Mouse (Mus musculus) liver, embryonic 15.5 days (tissue): ENCODE results near the gene Ghr. TPM values are rescaled to one million over a fixed set of nuclear protein-coding genes. Genes with fewer than 3 reads are reported as not detected.

ENCODE experiments used
- ATAC-seq: fragments of 200-750 bp; cut with Nextera tagmentation; 2 replicates; pipeline ENCODE4 v1.8.0; 2017; ENCODE audit warnings: moderate number of reproducible peaks, mild to moderate bottlenecking, moderate library complexity; ENCODE audit not compliant: insufficient read depth
- H3K27ac ChIP-seq: fragments of 300-500 bp; sonication (generic); replicated peaks from 2 replicates; pipeline ENCODE4 v1.5.1; 2015; ENCODE audit warnings: mild to moderate bottlenecking, inconsistent platforms
- H3K27me3 ChIP-seq: fragments of 300-500 bp; sonication (generic); 2 replicates; pipeline ENCODE4 v1.6.1; 2015; ENCODE audit warnings: mild to moderate bottlenecking, inconsistent platforms
- H3K36me3 ChIP-seq: fragments of 300-500 bp; sonication (generic); replicated peaks from 2 replicates; pipeline ENCODE4 v1.6.1; 2015; ENCODE audit warnings: moderate library complexity, mild to moderate bottlenecking, inconsistent platforms
- H3K4me1 ChIP-seq: fragments of 300-500 bp; sonication (generic); replicated peaks from 2 replicates; pipeline ENCODE4 v1.6.1; 2015; ENCODE audit warnings: inconsistent platforms
- H3K4me2 ChIP-seq: fragments of 300-500 bp; sonication (generic); 2 replicates; pipeline ENCODE4 v1.6.1; 2015; ENCODE audit warnings: moderate library complexity, mild to moderate bottlenecking, inconsistent platforms
- H3K4me3 ChIP-seq: fragments of 300-500 bp; sonication (generic); replicated peaks from 2 replicates; pipeline ENCODE4 v1.5.1; 2015; ENCODE audit warnings: mild to moderate bottlenecking, inconsistent platforms
- H3K9ac ChIP-seq: fragments of 300-500 bp; sonication (generic); 2 replicates; pipeline ENCODE4 v1.6.1; 2015; ENCODE audit warnings: moderate library complexity, mild to moderate bottlenecking, inconsistent platforms
- H3K9me3 ChIP-seq: fragments of 300-500 bp; sonication (generic); replicated peaks from 2 replicates; pipeline ENCODE4 v1.6.1; 2016; ENCODE audit warnings: inconsistent platforms
- WGBS: fragments of 180-500 bp; shearing (Covaris S2); methylation state at CpG from one replicate; pipeline ENCODE4 v1.1.7; 2015; ENCODE audit warnings: mixed read lengths; ENCODE audit not compliant: insufficient replicate concordance; 5-methylcytosine and 5-hydroxymethylcytosine counted together
- polyA plus RNA-seq: library from polyadenylated mRNA; unstranded; fragments of >200 nt; fragmentation: Nextera tagmentation; extraction: Ambion mirVana; gene quantifications from 2 replicates; pipeline ENCODE4 v1.2.1, GENCODE M21; 2015

Ghr gene
- polyA plus RNA-seq, 1 experiment from 2014 or later, result 22.4 TPM

- Histone ChIP-seq H3K27me3 (no peaks in the 10 kb centered on the region), H3K4me1 (no peaks in the 10 kb centered on the region), H3K36me3 (no peaks in the 10 kb centered on the region), H3K4me2 (no peak overlapping the region), H3K27ac (no peak overlapping the region), H3K9me3 (no peaks in the 10 kb centered on the region), H3K4me3 (no peak overlapping the region), H3K9ac (no peak overlapping the region)
- ATAC-seq, result no peak
- 49% methylated on average over 6 of the region's 6 CpGs for WGBS
These were observed 201.9 kb downstream of the Ghr start for GRCm38 (mm10) chr15:3381413-3381812.

DNA sequence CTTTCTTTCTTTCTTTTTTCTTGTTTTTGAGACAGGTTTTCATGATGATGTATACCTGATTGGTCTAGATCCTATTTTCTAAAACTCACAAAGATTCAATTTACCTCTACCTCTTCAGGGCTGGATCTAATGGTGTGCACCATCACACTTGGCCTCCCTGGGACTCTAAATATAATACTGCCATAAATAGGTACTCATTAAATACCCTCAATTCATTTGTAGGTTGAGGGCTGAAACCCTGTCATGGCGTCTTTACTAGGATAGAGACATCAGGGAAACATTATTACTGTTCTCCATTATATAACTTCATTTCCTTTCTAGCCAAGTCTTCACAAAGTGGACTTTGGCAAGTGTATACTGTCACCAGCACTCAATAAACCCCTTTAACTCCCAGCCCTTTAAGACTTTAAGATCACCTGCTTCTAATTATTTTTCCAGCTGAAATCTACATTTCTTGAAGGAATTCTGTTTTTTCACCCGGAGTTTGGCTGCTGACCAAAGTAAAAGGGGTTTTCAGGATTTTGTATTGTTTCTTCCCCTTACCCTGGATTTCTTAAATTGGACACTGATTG is 214.9 kb downstream of the Ghr start:
- no peak overlapping the region for H3K4me3 ChIP-seq
- no peaks in the 10 kb centered on the region for H3K9me3 ChIP-seq
- 60% methylated on average over 2 of the region's 2 CpGs for WGBS
- no peaks in the 10 kb centered on the region for H3K36me3 ChIP-seq
- H3K9ac ChIP-seq, result no peak overlapping the region
- H3K27me3 ChIP-seq, result no peaks in the 10 kb centered on the region
- no peak for ATAC-seq
- no peaks in the 10 kb centered on the region for H3K4me1 ChIP-seq
- H3K27ac ChIP-seq, result no peak overlapping the region
- no peak overlapping the region for H3K4me2 ChIP-seq

DNA sequence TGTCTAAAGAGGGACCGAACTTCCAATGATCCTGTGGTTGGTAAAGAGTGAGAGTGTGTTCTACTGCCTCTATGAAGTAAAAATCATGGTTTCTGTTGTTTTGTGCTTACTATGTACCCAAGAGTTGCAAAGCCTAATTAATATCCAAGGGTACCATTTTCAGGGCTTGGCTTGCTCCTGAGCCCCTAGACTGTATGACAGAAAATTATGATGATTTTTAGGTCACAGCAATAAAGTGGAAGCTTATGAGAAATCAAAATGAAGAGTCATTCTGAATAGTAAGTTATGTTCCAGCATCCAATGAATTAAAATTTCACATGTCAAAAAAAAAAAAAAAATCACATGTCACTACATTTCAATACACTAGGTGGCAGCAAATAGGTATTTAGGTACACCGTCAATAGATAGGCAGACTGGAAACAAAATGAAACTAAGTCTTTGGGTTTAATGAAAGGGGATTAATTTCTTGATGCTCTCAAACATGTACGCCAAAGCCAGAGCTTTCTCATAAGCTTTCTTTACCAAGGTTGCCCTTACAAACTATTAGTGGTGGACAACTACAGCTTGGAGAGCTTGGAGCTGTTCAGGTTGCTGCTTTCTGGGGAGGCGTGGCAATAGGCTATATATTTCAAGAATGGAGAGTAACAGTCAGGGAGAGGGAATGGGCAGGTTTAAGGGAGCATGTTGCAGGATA is 227.1 kb downstream of the Ghr start:
- H3K27me3 ChIP-seq, result no peaks in the 10 kb centered on the region
- H3K9me3 ChIP-seq, result no peaks in the 10 kb centered on the region
- 40% methylated on average over 4 of the region's 4 CpGs for WGBS
- no peak overlapping the region for H3K27ac ChIP-seq
- no peak overlapping the region for H3K9ac ChIP-seq
- no peak overlapping the region for H3K4me3 ChIP-seq
- H3K4me2 ChIP-seq, result peak overlapping the region; percentile 20; the same call in 1 of the 2 replicates
- no peaks in the 10 kb centered on the region for H3K36me3 ChIP-seq
- ATAC-seq, result no peak
- no peaks in the 10 kb centered on the region for H3K4me1 ChIP-seq

- ATAC-seq, result no peak
- Histone ChIP-seq H3K4me2 (no peak overlapping the region), H3K9me3 (no peaks in the 10 kb centered on the region), H3K36me3 (no peaks in the 10 kb centered on the region), H3K9ac (no peak overlapping the region), H3K4me1 (no peaks in the 10 kb centered on the region), H3K27ac (no peak overlapping the region), H3K4me3 (no peak overlapping the region), H3K27me3 (no peaks in the 10 kb centered on the region)
- WGBS, result 41% methylated on average over 2 of the region's 2 CpGs
These were observed 229.6 kb downstream of the Ghr start for GRCm38 (mm10) chr15:3353696-3354095.

DNA sequence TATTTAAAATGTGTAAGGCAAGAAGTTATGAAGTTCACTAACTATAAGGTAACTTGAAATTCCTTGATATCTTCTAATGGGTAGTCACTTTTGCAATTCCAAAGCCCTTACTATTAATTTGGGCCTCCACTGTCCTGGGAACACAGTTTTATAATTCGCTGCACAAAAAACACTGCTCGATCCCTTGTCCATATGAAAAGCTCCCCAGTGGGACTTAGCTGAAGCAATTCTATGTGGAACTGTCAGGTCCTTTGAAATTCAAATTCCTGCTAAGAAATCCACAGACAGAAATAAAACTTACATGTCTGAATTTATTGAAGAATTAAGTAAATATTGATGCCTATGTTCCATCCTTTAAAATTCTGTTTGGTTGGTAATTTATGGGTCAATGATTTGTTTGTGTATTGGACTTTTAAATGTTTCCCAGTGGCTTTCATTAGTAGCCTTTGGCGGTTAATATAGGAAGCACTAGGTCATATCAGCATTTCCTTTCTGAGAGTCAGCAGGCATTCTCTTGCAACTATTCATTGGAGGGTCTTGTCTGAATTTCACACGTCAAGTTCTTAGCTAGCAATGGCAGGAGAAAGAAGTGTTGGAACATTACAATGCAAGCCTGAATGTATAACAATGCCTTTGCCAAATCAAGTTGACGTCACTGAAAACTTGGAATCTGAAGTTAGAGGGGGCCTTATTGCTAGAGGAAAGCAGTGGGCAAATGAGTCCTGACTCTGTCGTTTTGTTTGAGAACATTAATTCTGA is 233.8 kb downstream of the Ghr start:
- Histone ChIP-seq H3K27ac (no peak overlapping the region), H3K27me3 (no peaks in the 10 kb centered on the region), H3K4me1 (no peaks in the 10 kb centered on the region), H3K4me3 (no peak overlapping the region), H3K9ac (no peak overlapping the region), H3K36me3 (no peaks in the 10 kb centered on the region), H3K4me2 (no peak overlapping the region), H3K9me3 (no peaks in the 10 kb centered on the region)
- ATAC-seq, result no peak
- WGBS, result 41% methylated on average over 6 of the region's 6 CpGs

DNA sequence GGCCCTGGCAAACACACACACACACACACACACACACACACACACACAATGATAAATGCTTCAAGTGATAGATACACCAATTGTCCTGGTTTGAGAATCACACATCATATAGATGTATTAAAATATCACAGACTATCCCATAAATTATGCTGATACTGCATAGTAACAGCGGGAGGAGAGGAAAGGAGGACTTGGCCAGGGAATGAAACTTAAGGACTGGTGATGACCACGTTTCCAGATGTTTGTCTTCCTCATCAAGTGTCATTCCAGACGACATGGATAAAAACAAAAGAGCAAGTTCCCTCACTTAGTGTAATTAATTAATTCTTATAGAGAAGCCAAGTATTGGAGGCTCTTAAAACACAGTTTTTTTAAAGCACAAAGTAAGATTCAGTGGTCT is 236.6 kb downstream of the Ghr start:
- no peak overlapping the region for H3K27ac ChIP-seq
- H3K4me3 ChIP-seq, result no peak overlapping the region
- no peaks in the 10 kb centered on the region for H3K27me3 ChIP-seq
- no peak overlapping the region for H3K4me2 ChIP-seq
- H3K9ac ChIP-seq, result no peak overlapping the region
- no peaks in the 10 kb centered on the region for H3K36me3 ChIP-seq
- H3K9me3 ChIP-seq, result no peaks in the 10 kb centered on the region
- 57% methylated on average over 3 of the region's 3 CpGs for WGBS
- no peaks in the 10 kb centered on the region for H3K4me1 ChIP-seq
- ATAC-seq, result no peak

GRCm38 (mm10) chr15:3344555-3344954 is 238.7 kb downstream of the Ghr start:
- WGBS, result 79% methylated on average over 4 of the region's 4 CpGs
- no peaks in the 10 kb centered on the region for H3K36me3 ChIP-seq
- H3K4me2 ChIP-seq, result no peak overlapping the region
- no peak overlapping the region for H3K4me3 ChIP-seq
- no peak overlapping the region for H3K27ac ChIP-seq
- ATAC-seq, result no peak
- H3K9ac ChIP-seq, result no peak overlapping the region
- H3K9me3 ChIP-seq, result no peaks in the 10 kb centered on the region
- no peaks in the 10 kb centered on the region for H3K27me3 ChIP-seq
- H3K4me1 ChIP-seq, result no peaks in the 10 kb centered on the region

DNA sequence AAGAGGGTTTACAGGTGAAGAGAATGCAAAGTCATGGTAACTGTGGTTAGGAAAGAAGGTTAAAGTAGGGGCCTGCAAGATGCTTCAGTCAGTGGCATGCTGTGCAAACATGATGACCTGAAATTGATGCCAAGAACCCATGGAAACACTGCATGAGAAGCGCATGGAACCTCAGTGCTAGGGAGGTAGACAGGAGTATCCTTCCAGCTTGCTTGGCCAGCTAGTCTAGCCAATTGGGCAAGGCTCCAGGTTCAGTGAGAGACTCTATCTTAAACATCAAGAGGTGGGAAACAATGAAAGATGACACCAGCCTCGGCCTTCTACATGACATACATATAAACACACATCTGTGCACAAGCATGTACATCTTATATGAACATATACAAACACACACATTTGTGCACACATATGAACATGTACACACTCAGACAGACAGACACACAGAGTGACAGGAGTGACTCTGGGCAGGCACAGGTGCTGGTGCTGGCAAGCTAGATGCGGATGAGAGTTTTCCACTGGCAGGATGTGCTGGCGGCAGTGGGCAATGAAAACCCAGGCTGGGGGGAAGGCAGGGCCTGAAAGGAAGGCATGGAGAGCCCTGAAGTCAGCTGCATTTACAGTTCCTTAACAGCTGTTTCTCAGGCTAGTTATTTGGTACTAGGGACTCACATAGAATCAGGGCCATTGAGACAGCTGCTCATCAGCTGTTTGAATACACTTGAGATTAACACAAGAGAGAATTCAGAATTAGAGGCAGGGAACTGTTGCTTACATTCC is 241.3 kb downstream of the Ghr start:
- H3K27me3 ChIP-seq, result no peaks in the 10 kb centered on the region
- no peak overlapping the region for H3K27ac ChIP-seq
- WGBS, result 64% methylated on average over 4 of the region's 4 CpGs
- no peak overlapping the region for H3K4me3 ChIP-seq
- no peaks in the 10 kb centered on the region for H3K4me1 ChIP-seq
- no peaks in the 10 kb centered on the region for H3K9me3 ChIP-seq
- no peak for ATAC-seq
- H3K36me3 ChIP-seq, result peaks cover 11% of the 10 kb centered on the region
- no peak overlapping the region for H3K9ac ChIP-seq
- H3K4me2 ChIP-seq, result no peak overlapping the region

DNA sequence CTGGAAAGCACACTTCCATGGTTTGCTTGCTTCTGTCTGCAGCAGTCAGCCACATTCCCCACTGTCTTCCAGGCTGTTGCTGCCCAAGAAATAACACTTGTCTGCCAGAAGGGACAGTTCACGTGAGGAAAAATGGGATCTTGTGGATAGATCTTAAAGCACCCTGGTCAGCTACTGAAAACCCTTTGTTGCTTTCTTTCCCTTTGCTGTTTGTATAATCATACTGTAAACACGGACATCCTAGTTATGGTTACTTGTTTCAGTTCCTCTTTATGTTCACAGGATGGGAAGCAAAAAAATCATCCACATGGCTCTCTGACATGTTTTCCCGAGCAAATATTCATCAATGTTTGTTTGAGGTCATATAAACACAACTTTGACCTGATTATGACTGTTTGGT is 243.4 kb downstream of the Ghr start:
- no peak overlapping the region for H3K27ac ChIP-seq
- no peak overlapping the region for H3K4me2 ChIP-seq
- WGBS, result 42% methylated on average over 3 of the region's 3 CpGs
- H3K9ac ChIP-seq, result no peak overlapping the region
- peaks cover 11% of the 10 kb centered on the region for H3K36me3 ChIP-seq
- H3K9me3 ChIP-seq, result no peaks in the 10 kb centered on the region
- ATAC-seq, result no peak
- no peaks in the 10 kb centered on the region for H3K27me3 ChIP-seq
- no peak overlapping the region for H3K4me3 ChIP-seq
- no peaks in the 10 kb centered on the region for H3K4me1 ChIP-seq

DNA sequence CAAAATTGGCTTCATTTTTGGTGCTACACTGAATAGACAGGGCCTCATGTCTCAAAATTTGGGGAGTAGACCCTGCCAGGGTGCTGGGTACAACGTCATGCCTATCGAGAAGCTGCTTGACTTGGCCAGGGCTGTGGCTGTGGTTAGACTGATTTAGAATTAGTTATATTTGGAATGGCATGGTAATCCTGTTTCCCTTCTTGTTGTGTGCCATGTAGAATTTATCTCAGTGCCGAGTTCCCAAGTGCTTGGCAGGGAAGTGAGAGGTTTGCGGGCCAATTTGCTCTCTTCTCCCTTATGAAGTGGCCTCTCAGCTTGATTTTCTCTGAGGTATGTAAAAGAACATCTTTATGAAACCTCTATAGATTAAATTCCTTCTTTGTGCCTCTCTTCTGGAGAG is 250.8 kb downstream of the Ghr start:
- Histone ChIP-seq H3K27me3 (no peaks in the 10 kb centered on the region), H3K4me3 (no peak overlapping the region), H3K27ac (no peak overlapping the region), H3K9ac (no peak overlapping the region), H3K4me2 (no peak overlapping the region), H3K9me3 (no peaks in the 10 kb centered on the region), H3K4me1 (no peaks in the 10 kb centered on the region), H3K36me3 (peaks cover 4% of the 10 kb centered on the region)
- WGBS, result 74% methylated on average over 4 of the region's 4 CpGs
- no peak for ATAC-seq

GRCm38 (mm10) chr15:3331813-3332212 is 251.5 kb downstream of the Ghr start:
- H3K27ac ChIP-seq, result no peak overlapping the region
- H3K9me3 ChIP-seq, result no peaks in the 10 kb centered on the region
- no peak overlapping the region for H3K4me3 ChIP-seq
- H3K4me1 ChIP-seq, result no peaks in the 10 kb centered on the region
- WGBS, result 40% methylated on average over 2 of the region's 2 CpGs
- no peak for ATAC-seq
- H3K4me2 ChIP-seq, result no peak overlapping the region
- no peaks in the 10 kb centered on the region for H3K27me3 ChIP-seq
- no peak overlapping the region for H3K9ac ChIP-seq
- no peaks in the 10 kb centered on the region; the same call in 1 of the 2 replicates for H3K36me3 ChIP-seq
